Mouse (Mus musculus) adrenal gland, postnatal 25 days (tissue): ENCODE data around the gene Col20a1. TPM values are rescaled to one million over a fixed set of nuclear protein-coding genes. Genes with fewer than 3 reads are reported as not detected.

Experiments used
- total RNA-seq: library from RNA; stranded (reverse); gene quantifications from 2 replicates; pipeline ENCODE4 v1.2.3, GENCODE M21; 2021

Col20a1 gene
- total RNA-seq, 1 experiment from 2014 or later = 2.6 TPM

Other genes with a start within 250 kb of the Col20a1 start
- not detected in 2 replicates for gene Bhlhe23, start 209.6 kb upstream of the Col20a1 start, total RNA-seq
- gene Ythdf1, start 65.6 kb upstream of the Col20a1 start, total RNA-seq = 43.5 and 54.0 TPM in 2 replicates
- not detected in 2 replicates for gene Birc7, start 57.5 kb upstream of the Col20a1 start, total RNA-seq
- 2.2 and 2.7 TPM in 2 replicates for gene Nkain4, start 31.8 kb upstream of the Col20a1 start, total RNA-seq
- gene Arfgap1, start 19.3 kb upstream of the Col20a1 start, total RNA-seq = 48.6 and 65.6 TPM in 2 replicates
- gene Chrna4, start 57.0 kb downstream of the Col20a1 start, total RNA-seq = 9.9 and 19.2 TPM in 2 replicates
- 3.7 and 6.3 TPM in 2 replicates for gene Kcnq2, start 148.8 kb downstream of the Col20a1 start, total RNA-seq
- 38.2 and 49.3 TPM in 2 replicates for gene Eef1a2, start 170.5 kb downstream of the Col20a1 start, total RNA-seq
- 79.5 and 82.6 TPM in 2 replicates for gene Ppdpf, start 200.7 kb downstream of the Col20a1 start, total RNA-seq
- not detected in 2 replicates for gene Ptk6, start 216.3 kb downstream of the Col20a1 start, total RNA-seq
- gene Srms, start 226.7 kb downstream of the Col20a1 start, total RNA-seq = 0.58 TPM in 1 of 2 replicates, not detected in the other
- 0.43 and 0.67 TPM in 2 replicates for gene Fndc11, start 233.5 kb downstream of the Col20a1 start, total RNA-seq